Mouse (Mus musculus) kidney, adult 2 months (tissue): ENCODE measurements around the gene Meis1. TPM values are rescaled to one million over a fixed set of nuclear protein-coding genes. Genes with fewer than 3 reads are reported as not detected.
A peak's percentile ranks its signal among the peaks of the same experiment; 100 is the strongest.

Experiments
- DNase-seq: peaks from one replicate; pipeline ENCODE4 v3.0.0; 2021
- H3K27ac ChIP-seq: fragments of 200-500 bp; 2 replicates; pipeline ENCODE4 v1.5.1; 2012; ENCODE audit warnings: low read depth, low read length, control low read depth, inconsistent platforms; ENCODE audit not compliant: insufficient read depth
- H3K27me3 ChIP-seq: fragments of 200-500 bp; replicated peaks from 2 replicates; pipeline ENCODE4 v1.6.1; 2012; ENCODE audit warnings: mild to moderate bottlenecking, moderate library complexity, low read length, inconsistent platforms; ENCODE audit not compliant: control insufficient read depth, insufficient read depth
- H3K36me3 ChIP-seq: fragments of 200-500 bp; 2 replicates; pipeline ENCODE4 v1.6.1; 2012; ENCODE audit warnings: mild to moderate bottlenecking, moderate library complexity, low read length, inconsistent platforms; ENCODE audit not compliant: control insufficient read depth, insufficient read depth
- H3K4me1 ChIP-seq: fragments of 200-500 bp; 2 replicates; pipeline ENCODE4 v1.6.1; 2011; ENCODE audit warnings: low read length; ENCODE audit not compliant: control insufficient read depth, insufficient read depth
- H3K4me3 ChIP-seq: fragments of 200-500 bp; 2 replicates; pipeline ENCODE4 v1.5.1; 2011; ENCODE audit warnings: mild to moderate bottlenecking, low read depth, low read length, control low read depth; ENCODE audit not compliant: insufficient read depth
- CTCF ChIP-seq: fragments of 200-500 bp; conservative IDR thresholded peaks from 2 replicates; pipeline ENCODE4 v1.5.1; 2011; ENCODE audit warnings: low read depth, mild to moderate bottlenecking, control low read depth, low read length, moderate library complexity, mixed read lengths; ENCODE audit not compliant: insufficient read depth, insufficient read length
- POLR2A ChIP-seq: fragments of 200-500 bp; IDR thresholded peaks from one replicate; pipeline ENCODE4 v1.6.1; 2011; ENCODE audit warnings: low read depth, low read length, control low read depth
- WGBS: fragments of 180-500 bp; shearing (Covaris S2); methylation state at CpG from one replicate; pipeline ENCODE4 v1.1.7; 2018; 5-methylcytosine and 5-hydroxymethylcytosine counted together
- polyA plus RNA-seq: library from polyadenylated mRNA; depleted of rRNA; stranded (reverse); fragments of >200 nt; gene quantifications from 2 replicates; pipeline ENCODE4 v1.2.3, GENCODE M21; 2012

Meis1 gene
- polyA plus RNA-seq, 1 experiment, result 6.2 TPM

DNA sequence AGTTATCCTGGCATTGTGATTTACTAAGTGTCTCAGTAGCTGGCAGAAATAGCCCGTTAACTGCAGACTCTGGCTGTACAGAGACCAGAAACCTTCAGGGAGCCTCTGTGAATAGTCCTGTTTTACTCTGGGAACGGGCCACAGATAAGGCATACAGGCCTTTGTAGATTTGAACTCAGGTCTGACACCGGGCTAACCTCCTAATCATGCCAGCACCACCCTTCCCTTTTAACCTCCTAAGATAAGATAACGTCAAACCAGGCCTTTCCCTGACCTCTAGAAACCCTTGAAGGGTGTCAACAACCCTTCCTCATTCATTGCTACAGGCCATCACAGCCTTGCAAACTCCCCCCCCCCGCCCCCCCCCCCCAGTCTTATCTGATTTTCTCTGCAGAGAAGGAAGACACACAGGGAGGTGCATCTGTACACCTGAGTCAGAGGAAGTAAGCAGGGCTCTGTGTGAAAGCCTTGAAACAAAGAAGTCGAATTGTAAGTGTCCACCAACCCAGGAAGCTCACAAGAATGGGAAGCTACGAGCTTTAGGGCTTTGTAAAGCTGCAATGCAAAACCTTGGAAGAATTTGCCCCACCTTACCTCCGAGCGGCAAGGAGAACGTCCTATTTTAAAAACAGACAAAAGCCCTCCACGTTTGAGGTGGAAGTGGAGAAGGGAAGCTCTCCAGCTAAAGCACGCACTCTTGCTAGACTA is 61.5 kb downstream of the Meis1 start:
- Histone ChIP-seq H3K27me3 (no peaks in the 10 kb centered on the region), H3K36me3 (no peaks in the 10 kb centered on the region), H3K4me1 (no peaks in the 10 kb centered on the region), H3K4me3 (no peak overlapping the region), H3K27ac (no peak overlapping the region)
- no peak for DNase-seq
- TF ChIP-seq CTCF, result no peak
- no peak for TF ChIP-seq POLR2A
- 47% methylated on average over 12 of the region's 12 CpGs for WGBS

DNA sequence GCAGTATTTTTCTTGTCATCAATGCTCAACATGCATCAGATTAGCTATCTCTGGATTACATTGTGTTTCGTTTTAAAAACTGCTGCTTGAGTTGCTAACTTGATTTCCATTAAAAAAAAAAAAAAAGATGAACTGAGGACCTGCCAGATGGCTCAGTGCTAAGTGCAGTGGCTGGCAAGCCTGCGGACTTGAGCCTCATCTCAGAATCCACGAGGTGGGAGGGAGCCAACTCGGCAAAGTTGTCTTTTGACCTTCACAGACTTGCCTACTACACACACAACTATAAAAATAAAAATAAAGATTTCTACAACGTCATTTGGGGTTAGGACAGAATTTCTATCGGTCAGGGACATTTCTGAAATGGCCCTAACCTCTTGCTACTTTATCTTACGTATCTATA is 62.8 kb downstream of the Meis1 start:
- 66% methylated on average over 7 of the region's 7 CpGs for WGBS
- H3K27ac ChIP-seq, result no peak overlapping the region
- TF ChIP-seq POLR2A (no peak), CTCF (no peak)

DNA sequence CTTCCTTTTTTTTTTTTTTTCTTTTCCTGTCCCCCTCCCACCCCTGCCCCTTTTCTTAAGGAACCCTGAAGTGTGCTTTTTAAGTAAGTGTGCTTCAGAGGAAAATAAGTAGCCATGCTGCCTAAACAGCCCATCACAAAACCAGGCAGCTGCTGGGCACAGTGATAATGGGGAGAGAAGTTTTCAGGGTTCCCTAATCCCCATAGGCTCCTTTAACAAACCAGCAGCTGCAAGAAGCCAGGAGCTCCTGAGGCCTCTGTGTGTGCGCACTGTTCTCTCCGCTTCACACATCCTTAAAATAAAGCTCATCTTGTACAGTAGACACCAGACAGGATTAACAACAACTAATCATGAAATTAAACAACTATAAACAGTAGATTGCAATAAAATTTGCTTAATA is 63.9 kb downstream of the Meis1 start:
- no peak for TF ChIP-seq CTCF
- TF ChIP-seq POLR2A, result no peak
- Histone ChIP-seq H3K4me1 (no peaks in the 10 kb centered on the region), H3K27ac (no peak overlapping the region), H3K4me3 (no peak overlapping the region), H3K27me3 (no peaks in the 10 kb centered on the region), H3K36me3 (no peaks in the 10 kb centered on the region)
- DNase-seq, result no peak
- 91% methylated on average over 2 of the region's 2 CpGs for WGBS

More for the DNA sequence above, 62.8 kb downstream of the Meis1 start:
- Histone ChIP-seq H3K27me3 (no peaks in the 10 kb centered on the region), H3K36me3 (no peaks in the 10 kb centered on the region), H3K4me3 (no peak overlapping the region), H3K4me1 (no peaks in the 10 kb centered on the region)
- DNase-seq, result no peak

DNA sequence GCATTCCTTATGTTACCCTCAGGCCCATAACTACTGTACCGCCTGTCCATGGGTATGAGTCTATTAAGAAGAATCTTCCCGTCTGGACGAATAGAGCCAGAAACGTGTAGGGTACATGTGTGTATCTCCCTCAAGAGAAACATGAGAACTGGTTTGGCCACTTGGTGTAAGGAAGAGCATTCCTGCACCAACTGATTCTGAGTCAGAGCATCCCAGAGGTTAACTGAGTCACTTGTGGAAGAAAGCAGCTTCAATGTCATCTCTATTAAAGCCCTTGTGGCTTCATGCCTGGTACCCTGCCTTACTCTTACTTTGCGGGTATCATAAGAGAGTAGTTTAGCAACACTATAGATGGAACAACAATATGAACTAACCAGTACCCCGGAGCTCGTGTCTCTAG is 64.9 kb downstream of the Meis1 start:
- Histone ChIP-seq H3K4me3 (no peak overlapping the region), H3K4me1 (no peaks in the 10 kb centered on the region), H3K36me3 (no peaks in the 10 kb centered on the region), H3K27ac (no peak overlapping the region), H3K27me3 (no peaks in the 10 kb centered on the region)
- no peak for DNase-seq
- WGBS, result 90% methylated on average over 7 of the region's 7 CpGs
- TF ChIP-seq CTCF (no peak), POLR2A (no peak)

DNA sequence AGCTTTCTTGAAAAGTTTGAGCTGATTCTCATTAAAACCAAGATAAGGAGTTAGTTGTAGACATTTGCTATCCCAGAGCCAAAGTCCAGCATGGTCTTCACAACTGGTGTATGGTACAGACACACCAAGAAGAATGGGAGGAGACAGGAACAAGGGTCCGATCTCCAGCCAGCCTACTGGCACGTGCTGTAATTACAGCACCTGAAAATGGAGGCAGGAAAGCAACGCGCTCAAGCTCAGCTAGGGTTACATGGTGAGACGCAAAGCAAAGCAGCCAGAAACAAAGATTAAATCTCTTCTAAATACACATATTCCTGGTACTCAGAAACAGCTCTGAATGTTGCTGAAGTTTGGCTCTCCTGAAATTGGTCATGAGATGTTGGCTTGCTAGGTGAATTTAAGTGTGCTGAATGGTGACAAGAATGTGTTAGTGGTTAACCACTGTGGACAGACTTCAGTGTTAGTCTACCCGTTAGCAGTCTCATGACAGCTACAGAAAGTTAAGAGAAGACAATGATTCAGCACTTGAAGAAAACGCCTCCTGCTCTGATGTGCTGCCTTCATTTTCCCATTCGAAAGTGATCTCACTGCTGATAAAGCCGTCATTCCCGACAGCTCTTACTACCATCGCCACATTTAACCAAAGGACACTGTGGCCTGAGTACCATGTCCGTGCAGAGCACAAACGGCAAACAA is 70.0 kb downstream of the Meis1 start:
- no peaks in the 10 kb centered on the region for H3K36me3 ChIP-seq
- 87% methylated on average over 13 of the region's 13 CpGs for WGBS
- TF ChIP-seq CTCF, result no peak
- TF ChIP-seq POLR2A, result no peak
- no peak for DNase-seq
- no peaks in the 10 kb centered on the region for H3K27me3 ChIP-seq
- H3K4me1 ChIP-seq, result no peaks in the 10 kb centered on the region
- no peak overlapping the region for H3K4me3 ChIP-seq
- H3K27ac ChIP-seq, result no peak overlapping the region

DNA sequence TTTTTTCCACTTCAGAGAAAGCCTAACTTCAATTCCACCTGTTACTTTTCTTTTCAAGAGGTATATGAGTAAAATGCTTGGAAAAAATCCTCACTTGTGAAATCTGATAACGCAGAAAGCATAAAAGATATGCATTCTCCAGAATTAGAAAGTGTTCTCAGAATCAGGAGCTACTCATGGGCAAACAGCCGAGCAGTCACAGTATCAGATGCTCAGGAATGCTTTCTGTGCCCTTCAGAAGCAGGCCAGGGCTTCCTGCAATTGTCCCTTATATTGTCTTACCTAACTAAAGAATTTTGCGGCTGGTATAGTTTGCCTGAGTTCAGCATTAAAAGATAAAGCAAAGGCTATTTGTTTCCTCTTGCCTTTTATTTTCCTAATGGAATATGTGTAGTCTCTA is 71.4 kb downstream of the Meis1 start:
- Histone ChIP-seq H3K27me3 (no peaks in the 10 kb centered on the region), H3K4me1 (no peaks in the 10 kb centered on the region), H3K4me3 (no peak overlapping the region), H3K27ac (no peak overlapping the region), H3K36me3 (no peaks in the 10 kb centered on the region)
- TF ChIP-seq CTCF (no peak), POLR2A (no peak)
- DNase-seq, result peak; percentile 21
- 67% methylated on average over 3 of the region's 3 CpGs for WGBS

DNA sequence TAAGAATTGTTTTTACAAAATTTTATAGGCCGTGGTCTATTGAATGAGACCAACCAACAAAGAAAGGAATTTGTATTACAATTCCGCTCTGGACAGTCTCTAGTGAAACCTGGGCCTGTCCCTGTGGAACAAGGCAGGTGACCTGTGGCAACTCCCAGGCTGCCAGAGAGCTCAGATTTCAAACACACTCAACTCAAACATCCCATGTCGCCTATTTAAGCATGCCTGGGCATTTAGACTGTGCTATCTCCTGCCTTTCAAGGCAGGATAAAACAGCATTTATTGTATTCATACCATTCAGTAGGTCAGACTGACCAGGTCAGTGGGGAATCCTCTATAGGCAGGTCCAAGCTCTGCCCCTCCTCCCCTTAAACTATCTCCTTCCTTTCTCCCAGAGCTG is 73.0 kb downstream of the Meis1 start:
- no peak overlapping the region for H3K4me3 ChIP-seq
- DNase-seq, result no peak
- H3K4me1 ChIP-seq, result no peaks in the 10 kb centered on the region
- TF ChIP-seq CTCF (no peak), POLR2A (no peak)
- no peak overlapping the region for H3K27ac ChIP-seq
- H3K36me3 ChIP-seq, result no peaks in the 10 kb centered on the region
- 63% methylated on average over 3 of the region's 3 CpGs for WGBS
- H3K27me3 ChIP-seq, result no peaks in the 10 kb centered on the region
